9 mouse cellular contexts compared by ENCODE assay signal in the genomic region with DNA sequence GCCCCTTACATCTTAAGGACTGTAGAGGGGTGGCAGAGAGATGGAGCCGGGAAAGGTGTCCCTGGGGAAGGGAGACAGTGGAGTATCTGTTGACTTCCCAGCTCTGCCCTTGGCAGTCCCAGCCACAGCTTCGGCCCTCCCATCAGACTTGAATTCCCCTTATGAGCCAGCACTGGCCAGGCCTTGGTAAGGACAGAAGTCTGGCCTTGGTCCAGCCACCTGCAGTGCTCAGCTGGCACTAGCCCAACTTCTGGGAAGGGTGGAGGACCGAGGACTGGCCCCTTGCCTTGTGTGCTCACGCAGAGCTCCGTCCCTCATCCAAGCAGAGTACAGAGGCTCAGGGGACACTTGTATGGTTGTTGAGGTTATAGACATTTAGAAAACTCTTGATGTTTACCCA. TPM values are rescaled to one million over a fixed set of nuclear protein-coding genes. Genes with fewer than 3 reads are reported as not detected.
DNase-seq lines count a peak whose midpoint lies in the region.
"Had no signal": no experiment of that assay in that cellular context is flagged by ENCODE, and none has a peak within 500 bp of the region (broad histone marks: within the 10 kb centered on the region; RNA-seq: fewer than 3 reads in every experiment).

No protein-coding gene starts in this region.

- DNase-seq in heart, adult 11 months, result peak; percentile 98
- no peak for DNase-seq in heart, embryonic 10.5 days (ENCODE audit: low spot score)
- peak; percentile 85 for DNase-seq in adrenal gland, adult 8-10 months
- peak; percentile 74 for DNase-seq in gastrocnemius, adult 18-20 months (ENCODE audit: low spot score)
- DNase-seq in kidney, adult 9 months, result peak; percentile 38
- peak; percentile 51 for DNase-seq in lung, postnatal 10 days
- DNase-seq in spleen, adult 12 weeks (ENCODE audit: low spot score), result no peak
- no peak for DNase-seq in urinary bladder, adult 18-20 months (ENCODE audit: low spot score in 2 of 2)

- H3K36me3 ChIP-seq in heart, embryonic 10.5 days, result no peaks in the 10 kb centered on the region
- H3K36me3 ChIP-seq: neural tube, embryonic 12.5 days had no signal

- H3K4me3 ChIP-seq in heart, embryonic 10.5 days, result no peak overlapping the region
- H3K4me3 ChIP-seq: neural tube, embryonic 12.5 days had no signal

- peaks cover 10% of the 10 kb centered on the region for H3K4me1 ChIP-seq in heart, embryonic 10.5 days
- H3K4me1 ChIP-seq: neural tube, embryonic 12.5 days had no signal

- H3K9me3 ChIP-seq in heart, embryonic 10.5 days, result no peaks in the 10 kb centered on the region
- H3K9me3 ChIP-seq: neural tube, embryonic 12.5 days had no signal

- H3K27me3 ChIP-seq in heart, embryonic 10.5 days (ENCODE audit: insufficient read depth, poor library complexity, severe bottlenecking), result peaks cover 32% of the 10 kb centered on the region

- WGBS in heart, embryonic 10.5 days, result 77% methylated on average over 5 of the region's 5 CpGs

- no peak overlapping the region for H3K27ac ChIP-seq in heart, embryonic 10.5 days
- H3K27ac ChIP-seq: neural tube, embryonic 12.5 days had no signal

RNA-seq across cellular contexts. Expression of gene Nos2, which starts 8.8 kb away (rescaled TPM):
- 0.15 and 0.44 TPM in 2 replicates for polyA plus RNA-seq in heart, embryonic 10.5 days (2016; fragmentation: Nextera tagmentation; extraction: Ambion mirVana)
- 1 to 10 TPM in 2 of 4 experiments, under 1 TPM in 2; 0.52 to 6.0 (median 2.5) TPM for total RNA-seq in adrenal gland, adult 8-10 months (2022)
- total RNA-seq in gastrocnemius, adult 18-20 months (2021), result 1 to 10 TPM in 1 of 2 experiments, under 1 TPM in 1; 0.66 to 1.7 TPM

RNA-seq across cellular contexts. Expression of gene Lgals9, which starts 55.4 kb away (rescaled TPM):
- 11.6 and 29.8 TPM in 2 replicates for polyA plus RNA-seq in heart, embryonic 10.5 days (2016; fragmentation: Nextera tagmentation; extraction: Ambion mirVana)
- total RNA-seq in adrenal gland, adult 8-10 months (2022), result 10 to 100 TPM; 16.2 to 25.1 (median 20.1) TPM
- 1 to 10 TPM; 6.0 to 9.3 TPM for total RNA-seq in gastrocnemius, adult 18-20 months (2021)

Comparison
In these comparisons a context has a peak if more than half of its experiments do, and no peak if none do; other contexts are left out.
1. DNase-seq: peak in heart, adult 11 months (single experiment), adrenal gland, adult 8-10 months (single experiment), gastrocnemius, adult 18-20 months (single experiment), kidney, adult 9 months (single experiment) and lung, postnatal 10 days (single experiment); none in heart, embryonic 10.5 days (single experiment), spleen, adult 12 weeks (single experiment) and urinary bladder, adult 18-20 months (0 of 2).